Mouse (Mus musculus) monocyte, adult 2 months (primary cell): ENCODE data around the gene Anapc2.
"Not testable (repeated sequence)": the region's sequence is repeated elsewhere in the genome, so short reads cannot be mapped to it uniquely, and the experiment has no call there.

Experiments used
- DNase-seq, 2 experiments: peaks; one replicate each; pipeline ENCODE4 v3.0.0; 2022; ENCODE audit warnings: low spot score in 2 of 2, low read depth in 1 of 2

Gene Anapc2

DNA sequence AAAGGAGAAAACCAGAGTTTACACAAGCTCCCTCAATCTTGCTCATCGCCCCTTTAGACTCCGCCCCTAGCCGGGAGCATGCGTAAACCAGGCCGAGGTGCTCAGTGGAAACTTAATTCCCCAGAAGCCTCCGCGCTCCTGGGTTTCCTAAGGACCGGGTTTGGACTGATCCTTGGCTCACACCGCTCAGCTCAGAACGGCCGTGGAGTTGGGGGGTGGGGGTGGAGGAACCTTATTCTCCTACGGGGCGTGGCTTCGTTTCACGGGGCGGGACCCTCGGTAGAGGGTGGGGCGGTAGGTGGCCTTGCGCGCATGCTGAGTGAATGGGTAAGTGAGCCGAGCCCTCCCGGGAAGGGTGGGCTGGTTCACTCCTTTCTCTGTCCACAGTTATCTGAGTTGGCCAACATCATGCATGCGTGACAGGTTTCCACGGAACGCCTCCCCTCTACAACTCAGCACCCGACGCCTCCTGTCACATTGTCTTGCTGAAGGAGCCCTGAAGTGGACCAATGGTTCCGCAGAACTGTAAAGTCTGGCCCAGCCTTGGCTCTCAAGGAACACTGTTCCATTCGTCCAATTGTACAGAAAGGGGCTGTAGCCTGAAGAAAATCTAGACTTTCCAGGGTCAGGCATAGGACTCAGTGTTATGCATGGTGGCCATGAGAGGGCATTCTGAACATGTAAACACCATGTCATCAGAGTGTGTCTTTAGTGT is 31.4 kb upstream of the Anapc2 start:
- DNase-seq: no peak

- DNase-seq: no peak
Measured at GRCm38 (mm10) chr2:25241438-25241775, 30.9 kb upstream of the Anapc2 start.

- no peak for DNase-seq
Measured at GRCm38 (mm10) chr2:25242101-25242506, 30.2 kb upstream of the Anapc2 start, which contains the start of the genes Rnf208 and Cysrt1. Rnf208 (plus strand) TSS chr2:25242255. Cysrt1 (minus strand) TSS chr2:25242452.

- DNase-seq: no peak
Measured at GRCm38 (mm10) chr2:25243342-25243741, 28.9 kb upstream of the Anapc2 start.

GRCm38 (mm10) chr2:25244144-25244543 is 28.1 kb upstream of the Anapc2 start:
- no peak for DNase-seq

DNA sequence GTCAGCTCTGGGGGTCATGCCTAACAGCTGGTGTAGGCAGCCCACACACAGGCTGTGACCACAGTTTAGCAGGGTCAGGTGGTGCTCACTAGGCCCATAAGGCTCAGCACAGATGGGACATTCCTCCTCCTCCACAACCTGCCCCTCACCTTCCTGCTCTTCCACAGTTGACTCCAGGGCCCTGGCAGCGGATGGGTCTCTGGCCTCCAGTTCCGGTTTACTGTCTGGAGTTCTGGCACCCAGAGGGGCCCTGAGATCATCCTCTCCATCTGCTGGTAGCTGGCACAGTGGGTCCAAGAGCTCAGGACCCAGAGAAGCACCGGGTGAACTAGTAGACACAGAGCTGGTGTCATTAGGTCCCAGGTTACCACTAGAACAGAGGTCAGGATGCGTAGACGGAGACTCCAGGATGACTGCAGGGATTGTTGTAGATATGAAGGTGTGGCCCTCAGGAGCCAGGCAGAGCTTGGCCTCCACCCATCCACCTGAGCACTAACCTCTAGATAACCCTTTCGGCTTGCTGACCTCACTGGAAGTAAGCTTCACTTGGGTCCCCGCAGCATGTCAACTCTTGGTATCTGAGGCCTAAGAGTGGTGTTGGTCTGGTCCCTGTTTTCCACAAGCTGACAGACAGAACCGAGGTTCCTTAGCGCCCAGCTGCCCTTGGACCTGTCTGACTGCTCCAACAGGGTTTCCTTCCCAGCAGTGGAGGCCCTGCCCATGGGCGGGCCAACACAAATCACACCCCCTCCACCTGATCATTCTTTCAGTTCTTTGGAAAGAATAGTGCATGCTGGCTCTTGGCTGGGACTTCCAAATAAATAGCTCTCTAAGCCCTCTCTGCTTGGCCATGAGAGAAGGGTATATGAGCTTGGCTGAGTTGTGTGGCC is 25.9 kb upstream of the Anapc2 start, which contains the start of gene AL732309.1:
TSS of gene AL732309.1 (minus strand) at position 681 of the 890 bp plus-strand sequence.
- no peak for DNase-seq

DNA sequence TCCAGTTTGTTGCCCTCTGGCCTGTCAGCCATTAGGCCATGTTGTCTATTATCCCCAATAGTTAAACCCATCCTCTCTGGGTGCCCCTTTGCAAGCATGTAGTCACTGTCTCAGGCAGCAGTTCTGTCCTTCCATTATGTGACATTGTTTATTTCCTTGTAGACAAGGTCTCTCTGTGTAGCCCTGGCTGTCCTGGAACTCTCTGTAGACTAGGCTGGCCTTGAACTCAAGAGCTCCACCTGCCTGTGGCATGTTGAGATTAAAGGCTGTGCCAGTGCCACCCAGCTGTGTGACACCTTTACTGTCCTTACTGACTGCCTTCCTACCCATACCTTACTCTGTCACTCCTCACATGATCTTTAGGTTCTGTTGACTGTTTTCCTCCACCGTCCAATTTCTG is 19.9 kb upstream of the Anapc2 start:
- no peak for DNase-seq

DNA sequence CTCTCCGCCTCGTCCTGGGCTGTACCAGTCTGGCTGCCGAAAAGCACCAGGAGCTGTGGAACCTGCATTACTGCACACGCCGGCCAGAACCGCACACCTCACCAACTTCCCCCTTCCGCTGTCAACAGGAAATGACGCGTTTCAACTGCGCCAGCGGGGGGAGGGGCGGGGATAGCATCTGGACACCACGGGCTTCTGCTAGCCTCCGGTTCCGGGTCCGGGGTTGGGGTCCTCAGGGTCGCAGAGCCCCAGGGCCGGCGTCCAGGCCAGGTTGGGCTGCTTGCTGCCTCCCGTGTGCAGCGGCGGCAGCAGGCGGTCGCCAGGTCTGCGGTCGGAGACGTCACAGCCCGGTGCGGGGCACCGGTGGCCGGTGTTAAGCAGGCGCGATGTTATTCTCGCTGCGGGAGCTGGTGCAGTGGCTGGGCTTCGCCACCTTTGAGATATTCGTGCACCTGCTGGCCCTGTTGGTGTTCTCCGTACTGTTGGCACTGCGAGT is 16.9 kb upstream of the Anapc2 start, which contains the start of gene Tmem203:
TSS of gene Tmem203 (plus strand) at position 156 of the 496 bp plus-strand sequence.
- peak; percentile 63 to 77 for DNase-seq

- DNase-seq: peak in 1 of 2 experiments; percentile 53
Measured at GRCm38 (mm10) chr2:25256443-25257109, 15.7 kb upstream of the Anapc2 start.

DNA sequence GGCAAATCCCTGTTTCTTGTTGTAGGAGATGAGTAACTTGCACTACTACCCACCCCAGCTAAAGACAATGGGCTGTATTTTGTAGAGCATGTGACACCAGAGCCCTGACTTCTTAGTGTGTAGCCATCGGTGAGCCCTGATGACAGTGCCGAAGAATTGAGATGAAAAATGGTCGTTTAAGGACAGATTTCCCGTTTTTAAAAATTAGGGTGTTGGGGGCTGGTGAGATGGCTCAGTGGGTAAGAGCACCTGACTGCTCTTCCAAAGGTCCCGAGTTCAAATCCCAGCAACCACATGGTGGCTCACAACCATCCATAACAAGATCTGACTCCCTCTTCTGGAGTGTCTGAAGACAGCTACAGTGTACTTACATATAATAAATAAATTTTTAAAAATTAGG is 15.0 kb upstream of the Anapc2 start:
- DNase-seq: not testable (repeated sequence)

GRCm38 (mm10) chr2:25258887-25259286 is 13.4 kb upstream of the Anapc2 start:
- no peak for DNase-seq

- no peak for DNase-seq
Measured at GRCm38 (mm10) chr2:25261870-25262269, 10.4 kb upstream of the Anapc2 start.

DNA sequence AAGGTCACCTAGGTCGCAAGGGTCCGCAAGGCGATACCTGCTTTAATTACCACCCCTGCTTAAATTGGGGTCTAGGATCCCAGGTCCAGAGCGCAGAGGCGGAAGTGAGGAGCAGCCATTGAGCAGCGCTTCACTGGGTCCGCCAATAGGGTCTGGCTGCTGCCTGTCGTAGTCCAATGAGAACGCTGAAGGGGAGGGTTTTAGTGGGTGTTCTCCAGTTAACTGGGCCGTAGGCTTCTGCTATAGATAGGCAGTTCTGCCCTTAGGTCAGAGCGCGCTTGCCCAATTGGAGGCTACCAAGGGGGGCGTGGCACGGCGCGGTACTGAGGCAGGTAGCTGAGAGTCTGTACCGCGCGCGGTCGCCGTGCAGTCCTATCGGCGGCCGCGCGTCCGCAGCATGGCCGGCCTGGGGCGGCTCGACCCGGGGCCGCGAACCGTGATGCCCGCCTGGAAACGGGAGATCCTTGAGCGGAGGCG is 9.9 kb upstream of the Anapc2 start, which contains the start of gene Tprn:
TSS of gene Tprn (plus strand) at position 328 of the 477 bp plus-strand sequence.
- peak; percentile 78 to 84 for DNase-seq

DNA sequence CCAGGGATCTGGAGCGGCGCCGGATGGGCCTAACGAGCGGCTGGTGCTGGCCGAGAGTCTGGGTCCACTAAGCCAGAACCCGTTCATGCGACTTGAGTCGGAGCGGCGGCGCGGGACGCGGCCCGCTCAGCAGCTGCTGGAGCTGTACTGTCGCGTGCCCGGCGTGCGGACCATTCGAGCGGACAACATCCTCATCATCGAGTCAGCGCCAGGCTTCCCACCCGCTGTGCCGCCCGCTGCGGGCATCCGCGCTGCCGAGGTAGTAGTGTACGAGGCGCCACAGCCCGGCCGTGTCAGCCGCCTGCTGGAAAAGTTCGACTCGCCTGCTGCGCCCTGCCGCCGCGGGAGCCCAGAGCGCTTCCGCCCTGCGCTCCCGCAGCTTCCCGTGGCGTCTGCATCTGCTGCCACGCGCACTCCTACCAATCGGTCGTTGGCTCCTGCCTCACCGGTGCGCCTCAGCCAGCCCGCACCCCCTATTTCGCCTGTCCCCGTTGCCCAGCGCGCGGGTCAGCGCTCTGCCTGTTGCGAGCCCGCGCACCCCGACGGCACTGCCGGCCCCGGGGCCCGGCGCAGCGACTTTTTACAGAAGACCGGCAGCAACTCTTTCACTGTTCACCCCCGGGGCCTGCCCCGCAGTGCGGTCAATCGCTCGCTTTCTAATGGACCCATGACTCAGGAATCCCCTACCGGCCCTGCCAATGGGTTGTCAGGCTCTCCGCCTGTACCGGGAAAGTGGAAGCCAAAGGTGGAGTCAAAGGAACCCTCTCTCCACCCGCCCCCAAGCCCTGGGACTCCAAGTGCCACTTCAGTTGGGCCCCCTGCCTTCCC is 9.3 kb upstream of the Anapc2 start:
- peak in 1 of 2 experiments; percentile 26 for DNase-seq

DNA sequence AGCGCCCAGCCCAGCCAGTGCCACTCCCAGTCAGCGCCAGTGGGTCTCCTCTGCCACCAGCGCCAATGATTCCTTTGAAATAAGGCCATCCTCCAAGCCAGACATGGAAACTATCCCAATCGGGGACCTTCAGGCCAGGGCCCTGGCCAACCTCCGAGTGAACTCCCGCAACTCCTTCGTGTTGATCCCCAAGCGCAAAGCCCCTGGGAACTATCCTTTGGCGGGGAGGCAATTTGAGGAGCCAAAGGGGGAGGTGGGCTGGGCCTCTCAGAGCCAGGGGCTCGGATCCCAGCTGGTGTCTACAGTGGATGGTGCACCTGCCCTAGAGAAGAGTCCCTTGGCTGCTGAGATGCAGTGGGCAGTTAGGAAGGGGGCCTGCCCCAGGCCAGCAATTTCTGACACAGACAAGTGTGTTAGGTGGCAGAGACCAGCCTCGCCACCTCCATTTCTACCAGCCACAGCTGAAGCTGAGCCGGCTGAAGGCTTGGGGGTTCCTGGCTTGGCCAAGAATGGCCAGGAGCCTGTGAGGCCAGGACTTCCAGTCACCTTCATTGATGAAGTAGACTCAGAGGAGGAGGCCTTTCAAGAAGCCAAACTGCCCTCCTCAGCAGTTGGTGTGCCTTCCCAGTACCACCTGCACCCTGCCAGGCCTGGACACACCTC is 8.5 kb upstream of the Anapc2 start:
- DNase-seq: no peak

DNA sequence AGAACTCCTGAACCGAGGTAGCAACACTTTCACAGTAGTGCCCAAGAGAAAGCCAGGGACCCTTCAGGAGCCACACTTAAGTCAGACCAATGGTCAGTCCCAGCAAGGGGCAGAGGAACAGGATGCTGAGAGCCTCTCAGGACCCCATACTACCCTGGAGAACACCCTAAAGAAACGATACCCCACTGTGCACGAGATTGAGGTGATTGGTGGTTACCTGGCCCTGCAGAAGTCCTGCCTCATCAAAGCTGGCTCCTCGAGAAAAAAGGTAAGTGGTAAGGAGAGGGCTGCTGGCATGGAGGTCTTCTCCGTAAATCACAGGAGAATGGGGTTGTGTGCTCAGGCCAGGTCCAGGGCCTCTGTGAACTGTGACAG is 8.0 kb upstream of the Anapc2 start:
- DNase-seq: no peak

GRCm38 (mm10) chr2:25264851-25265250 is 7.4 kb upstream of the Anapc2 start:
- no peak for DNase-seq

DNA sequence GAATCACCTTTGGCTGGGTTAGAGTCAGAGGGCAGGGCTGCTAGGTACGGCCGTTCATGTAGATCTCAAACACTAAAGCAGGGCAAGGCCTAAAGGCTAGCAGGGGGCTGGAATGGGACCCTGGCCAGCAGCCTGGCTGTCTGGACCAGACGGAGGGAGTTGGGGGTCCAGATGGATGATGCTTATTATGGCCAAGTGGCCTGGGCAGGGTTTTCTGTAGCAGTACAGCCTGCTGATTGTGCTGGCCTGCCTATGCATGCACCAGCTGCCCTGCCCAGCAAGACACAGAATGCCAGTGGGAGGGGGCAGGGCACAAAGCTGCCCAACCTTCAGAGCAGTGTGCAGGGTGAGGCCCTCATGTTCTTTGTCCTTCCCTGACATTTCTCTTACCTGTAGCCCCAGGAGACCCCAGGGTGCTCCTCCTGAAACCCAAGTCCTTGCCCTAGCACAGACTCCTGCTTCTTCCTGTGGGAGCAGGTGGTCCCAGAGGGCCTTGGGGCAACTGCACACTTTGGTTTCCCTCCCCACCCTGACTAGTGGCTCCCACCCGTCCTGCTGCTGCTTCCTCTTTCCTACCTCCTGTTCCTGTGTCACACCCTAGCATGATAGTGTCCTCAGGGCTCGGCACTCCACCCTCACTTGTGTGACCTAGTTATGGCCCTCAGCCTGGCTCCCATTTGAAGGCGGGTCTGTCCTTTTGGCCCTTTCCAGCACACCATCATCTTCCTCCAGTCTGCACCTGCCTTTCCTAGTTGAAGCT is 6.2 kb upstream of the Anapc2 start:
- DNase-seq: no peak

DNA sequence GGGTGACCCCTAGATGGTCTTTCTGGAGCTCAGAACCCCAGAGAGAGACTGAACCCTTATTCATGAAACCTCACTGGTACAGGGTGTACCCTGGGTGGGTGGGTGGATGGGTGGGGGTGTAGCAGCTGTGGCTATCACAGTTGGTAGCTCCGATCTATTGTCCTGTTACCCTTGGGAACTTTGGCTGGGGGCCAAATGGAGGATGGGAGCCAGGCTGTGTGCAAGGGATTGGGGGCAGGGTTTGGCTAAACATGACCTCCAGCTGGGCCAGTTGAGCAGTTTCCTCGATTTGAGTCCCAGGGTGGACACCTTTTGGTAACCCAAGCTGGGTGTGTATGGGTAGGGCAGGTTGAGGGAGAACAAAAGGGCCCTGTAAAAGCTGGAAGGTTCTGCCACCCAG is 5.6 kb upstream of the Anapc2 start:
- no peak for DNase-seq
